ENCODE assay signal across 1 mouse cellular context in the genomic region with DNA sequence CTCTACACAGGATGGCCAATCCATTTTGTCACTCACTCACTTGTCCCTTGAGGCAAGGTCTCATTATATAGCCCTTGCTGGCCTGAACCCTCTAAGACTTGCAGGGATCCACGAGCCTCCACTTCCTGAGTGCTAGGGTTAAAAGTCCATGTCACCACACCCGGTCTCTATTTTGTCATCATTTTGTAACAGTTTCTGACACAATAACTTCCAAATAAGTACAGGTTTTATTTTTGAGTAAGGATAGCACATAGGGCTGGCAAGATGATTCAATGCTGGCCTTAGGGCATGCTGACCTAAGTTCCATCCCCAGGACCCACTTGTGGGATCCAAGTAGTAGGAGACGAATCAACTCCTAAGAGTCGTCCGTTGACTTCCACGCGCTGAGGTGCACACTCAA.
TF ChIP-seq lines count a peak whose summit lies in the region.

No protein-coding gene starts in this region.

TF ChIP-seq in MEL, 35 proteins besides CTCF, POLR2A, EP300 and RAD21 (continued from another document):
- no peak for TF ChIP-seq ZKSCAN1 (IDR thresholded peaks at IDR 0.05; ENCODE audit: low read depth, low read length)
